Mouse (Mus musculus): ENCODE results near the gene Acyp1. TPM values are rescaled to one million over a fixed set of nuclear protein-coding genes. Genes with fewer than 3 reads are reported as not detected.

Acyp1 gene
- polyA plus RNA-seq (2012; rRNA removed) = 2.8 and 3.6 TPM in 2 replicates

- 7% methylated on average over 21 of the region's 21 CpGs for WGBS
- DNase-seq (ENCODE audit: low read depth, low spot score) = no peak
Observed at GRCm38 (mm10) chr12:85287809-85288485, at the start of gene Acyp1. TSS of gene Acyp1 (minus strand) at chr12:85288438.

GRCm38 (mm10) chr12:85337567-85338311 is 49.5 kb upstream of the Acyp1 start:
- no peak for DNase-seq (ENCODE audit: low read depth, low spot score)
- WGBS = 78% methylated on average over 6 of the region's 6 CpGs

- 74% methylated on average over 7 of the region's 7 CpGs for WGBS
- no peak for DNase-seq (ENCODE audit: low read depth, low spot score)
Observed at GRCm38 (mm10) chr12:85330153-85330552, 41.9 kb upstream of the Acyp1 start.

DNA sequence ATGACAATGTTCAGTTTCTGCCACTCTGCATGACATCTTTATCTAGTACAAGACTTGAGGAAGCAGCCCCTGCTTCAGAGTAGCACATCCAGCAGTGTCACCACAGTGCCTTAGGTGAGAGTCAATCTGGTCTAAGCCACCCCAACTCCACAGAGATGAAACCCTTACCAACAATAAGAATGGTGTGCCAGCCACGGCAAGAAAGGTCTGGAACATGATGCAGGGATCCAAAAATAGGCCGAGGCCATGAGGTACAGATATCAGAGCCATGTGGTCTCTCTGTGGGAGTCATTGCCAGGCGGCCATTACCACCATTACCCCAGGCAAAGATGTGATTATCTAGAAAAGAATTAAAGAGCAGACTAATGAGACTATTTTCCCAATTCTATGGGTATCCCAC is 20.4 kb upstream of the Acyp1 start:
- 88% methylated on average over 3 of the region's 3 CpGs for WGBS
- DNase-seq (ENCODE audit: low read depth, low spot score) = no peak

DNA sequence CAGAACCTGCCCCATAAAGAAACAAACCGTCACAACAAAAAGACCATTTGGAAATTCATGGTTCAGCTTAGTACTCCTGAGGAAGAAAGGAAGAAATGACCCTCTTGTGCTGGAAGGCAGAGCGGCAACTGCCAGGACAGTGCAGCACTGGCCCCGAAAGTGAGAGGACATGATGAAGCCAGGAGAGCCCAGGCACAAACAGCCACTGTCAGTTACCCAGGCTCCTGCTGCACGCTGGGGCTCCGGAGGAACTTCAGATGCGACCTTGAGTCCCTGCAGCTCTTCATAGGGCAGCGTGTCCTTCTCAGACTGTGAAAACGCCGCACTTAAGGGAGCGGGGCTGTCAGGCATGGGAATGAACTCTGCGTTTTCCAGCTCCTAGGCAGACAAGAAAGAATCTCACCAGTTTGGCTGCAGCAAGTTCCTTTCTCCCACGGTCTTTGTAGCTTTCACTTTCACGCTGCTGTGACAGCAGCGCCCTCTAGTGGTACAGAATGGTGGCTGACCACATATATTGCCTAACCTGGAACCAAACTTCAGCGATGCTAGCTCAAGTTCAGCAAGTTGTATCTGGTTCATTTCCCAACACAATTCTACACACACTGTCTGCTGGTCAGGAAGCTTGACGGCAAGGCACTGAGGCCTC is 17.1 kb upstream of the Acyp1 start:
- DNase-seq (ENCODE audit: low read depth, low spot score) = peak; percentile 67
- 32% methylated on average over 16 of the region's 16 CpGs for WGBS

DNA sequence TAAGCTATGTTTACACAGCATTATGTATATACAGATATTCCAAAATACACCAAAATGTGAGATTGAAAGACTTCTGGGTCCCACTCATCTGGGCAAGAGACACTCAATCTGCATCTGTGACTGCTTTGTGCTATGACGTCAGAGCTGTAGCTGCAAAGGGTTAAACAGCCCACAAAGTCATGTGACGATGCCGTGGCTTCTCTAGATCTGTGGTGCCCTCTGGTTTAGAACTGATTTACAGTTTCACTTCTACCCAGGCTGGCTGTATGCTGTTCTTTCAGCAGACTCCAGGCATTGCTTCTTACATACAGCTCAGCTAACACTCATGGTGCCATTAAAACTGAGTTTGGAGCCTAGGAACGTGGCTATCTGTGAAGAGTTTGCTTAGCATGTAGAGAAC is 16.5 kb upstream of the Acyp1 start:
- 55% methylated on average over 4 of the region's 4 CpGs for WGBS
- DNase-seq (ENCODE audit: low read depth, low spot score) = no peak

DNA sequence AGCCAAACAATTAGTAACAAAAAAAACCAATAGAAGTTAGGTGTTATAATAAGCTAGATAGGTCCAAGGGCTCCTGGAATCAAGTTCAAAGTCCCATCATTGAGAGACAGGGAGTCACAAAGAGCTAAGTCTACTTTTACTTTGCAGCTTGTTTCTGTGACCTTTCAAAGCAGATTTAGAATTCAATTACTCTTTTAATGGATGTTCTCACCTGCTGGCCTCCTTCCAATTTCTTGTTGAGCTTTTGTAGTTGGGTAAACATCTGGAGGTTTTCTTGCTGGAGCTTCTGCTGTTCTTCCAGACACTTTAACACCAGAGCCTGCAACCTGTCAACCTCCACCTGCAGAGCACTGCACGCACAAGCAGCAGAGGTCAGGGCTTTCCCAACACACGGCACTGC is 15.0 kb upstream of the Acyp1 start:
- whole genome bisulfite sequencing = 67% methylated on average over 2 of the region's 2 CpGs
- DNase-seq (ENCODE audit: low read depth, low spot score) = no peak

DNA sequence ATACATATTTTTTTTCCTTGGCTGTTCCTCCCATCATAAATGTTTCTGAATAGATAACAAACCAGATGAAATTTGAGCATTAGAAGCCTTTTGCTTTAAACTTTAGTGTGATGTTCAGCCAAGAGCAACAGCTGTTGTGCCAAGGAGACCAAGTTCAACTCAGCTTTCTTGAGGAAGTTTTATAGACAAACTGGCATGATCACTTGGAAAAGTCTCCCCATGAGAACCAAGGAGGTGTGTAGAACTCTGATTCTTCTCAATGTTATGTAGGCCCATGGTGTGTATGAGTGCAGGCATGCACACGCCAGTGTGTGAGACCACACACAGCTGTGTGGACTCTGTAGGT is 10.6 kb upstream of the Acyp1 start:
- no peak for DNase-seq (ENCODE audit: low read depth, low spot score)
- 66% methylated on average over 1 of the region's 1 CpGs for WGBS

GRCm38 (mm10) chr12:85298127-85298834 is 10.0 kb upstream of the Acyp1 start:
- 28% methylated on average over 11 of the region's 11 CpGs for WGBS
- no peak for DNase-seq (ENCODE audit: low read depth, low spot score)

DNA sequence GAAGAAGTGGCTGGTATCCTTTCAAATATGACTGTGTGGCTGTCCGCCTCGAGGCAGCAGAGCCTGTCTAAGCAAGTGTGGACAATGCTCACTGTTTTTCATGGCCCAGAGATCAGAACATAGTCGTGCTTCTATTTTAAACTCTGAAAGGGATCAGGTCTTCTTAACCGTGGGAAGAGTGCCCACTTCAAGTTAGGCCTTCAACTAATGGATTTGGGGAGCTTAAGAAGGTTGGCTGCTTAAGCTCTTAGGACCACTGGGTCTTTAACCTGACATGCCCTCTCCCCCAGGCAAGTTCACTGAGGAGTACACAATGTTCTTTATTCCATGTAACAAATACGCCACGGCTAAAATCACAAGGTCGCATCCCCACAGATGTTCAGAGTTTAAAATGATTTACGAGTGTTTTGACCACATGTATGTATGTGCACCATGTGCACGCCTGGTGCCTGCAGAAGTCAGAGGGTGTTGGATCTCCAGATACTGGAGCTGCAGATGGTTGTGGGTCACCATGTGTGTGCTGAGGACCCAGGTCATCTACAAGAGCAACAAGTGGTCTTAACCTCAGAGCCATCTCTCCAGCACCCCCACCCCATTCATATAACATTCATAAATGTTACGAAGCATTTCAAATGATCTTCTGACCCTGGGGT is 9.2 kb upstream of the Acyp1 start:
- DNase-seq (ENCODE audit: low read depth, low spot score) = no peak
- WGBS = 70% methylated on average over 10 of the region's 10 CpGs

DNA sequence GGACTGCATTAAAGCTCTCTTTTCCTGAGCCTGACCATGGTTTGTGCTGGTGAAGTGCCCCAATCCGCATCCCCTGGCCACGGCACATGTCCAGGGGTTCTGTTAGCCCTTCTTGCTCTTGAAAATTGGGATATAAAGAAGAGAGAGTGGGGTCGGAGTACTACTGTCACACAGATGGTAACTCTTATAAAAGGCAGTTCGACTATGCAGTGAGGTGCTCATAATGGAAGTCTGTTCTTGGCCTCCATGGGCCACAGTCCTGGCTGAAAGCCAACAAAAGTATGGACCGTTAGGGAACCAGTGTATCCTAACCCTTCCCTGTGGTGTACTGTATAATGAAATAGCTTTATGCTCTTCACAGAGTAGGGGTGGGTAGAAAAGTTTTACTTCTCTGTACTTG is 8.7 kb upstream of the Acyp1 start:
- no peak for DNase-seq (ENCODE audit: low read depth, low spot score)
- WGBS = 74% methylated on average over 5 of the region's 5 CpGs

DNA sequence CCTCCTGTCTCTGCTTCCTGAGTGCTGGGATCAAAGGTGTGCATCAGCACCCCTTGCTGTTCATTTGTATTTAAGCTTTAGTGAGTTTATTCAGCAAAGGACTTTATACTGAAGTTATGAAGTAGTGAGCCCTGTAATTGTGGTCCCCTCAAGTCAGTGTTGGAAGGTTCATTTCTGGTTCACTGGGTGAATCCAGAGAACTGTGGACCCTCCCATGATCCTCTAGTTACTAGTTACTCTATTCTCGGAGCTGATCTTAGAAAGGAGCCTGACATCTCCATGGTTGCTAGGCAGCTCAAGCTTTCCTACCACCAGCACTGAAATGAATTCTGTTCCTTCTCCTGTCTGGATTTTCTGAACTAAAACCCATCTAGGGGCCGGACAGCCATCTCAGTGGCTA is 7.3 kb upstream of the Acyp1 start:
- no peak for DNase-seq (ENCODE audit: low read depth, low spot score)
- WGBS = 92% methylated on average over 2 of the region's 2 CpGs

DNA sequence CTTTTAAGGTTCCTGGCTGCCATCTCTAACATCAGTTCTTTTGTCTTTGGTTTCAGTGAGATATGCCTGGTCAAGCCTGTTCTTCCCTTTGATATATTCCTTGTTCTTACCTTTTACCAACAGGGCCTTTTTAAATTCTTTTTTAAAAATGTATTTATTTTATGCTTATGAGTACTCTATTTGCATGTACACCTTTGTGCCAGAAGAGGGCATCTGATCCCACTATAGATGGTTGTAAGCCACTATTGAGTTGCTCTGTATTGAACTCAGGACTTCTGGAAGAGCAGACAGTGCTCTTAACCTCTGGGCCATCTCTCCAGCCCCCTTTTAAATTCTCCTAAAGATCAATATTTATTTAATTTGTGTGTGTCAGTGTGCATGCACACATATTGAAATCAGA is 4.7 kb upstream of the Acyp1 start:
- DNase-seq (ENCODE audit: low read depth, low spot score) = no peak

- WGBS = 75% methylated on average over 6 of the region's 6 CpGs
- DNase-seq (ENCODE audit: low read depth, low spot score) = no peak
Observed at GRCm38 (mm10) chr12:85292288-85292687, 4.0 kb upstream of the Acyp1 start.

GRCm38 (mm10) chr12:85291541-85291940 is 3.3 kb upstream of the Acyp1 start:
- no peak for DNase-seq (ENCODE audit: low read depth, low spot score)

- WGBS = 79% methylated on average over 10 of the region's 10 CpGs
- no peak for DNase-seq (ENCODE audit: low read depth, low spot score)
Observed at GRCm38 (mm10) chr12:85290633-85291032, 2.4 kb upstream of the Acyp1 start.

DNA sequence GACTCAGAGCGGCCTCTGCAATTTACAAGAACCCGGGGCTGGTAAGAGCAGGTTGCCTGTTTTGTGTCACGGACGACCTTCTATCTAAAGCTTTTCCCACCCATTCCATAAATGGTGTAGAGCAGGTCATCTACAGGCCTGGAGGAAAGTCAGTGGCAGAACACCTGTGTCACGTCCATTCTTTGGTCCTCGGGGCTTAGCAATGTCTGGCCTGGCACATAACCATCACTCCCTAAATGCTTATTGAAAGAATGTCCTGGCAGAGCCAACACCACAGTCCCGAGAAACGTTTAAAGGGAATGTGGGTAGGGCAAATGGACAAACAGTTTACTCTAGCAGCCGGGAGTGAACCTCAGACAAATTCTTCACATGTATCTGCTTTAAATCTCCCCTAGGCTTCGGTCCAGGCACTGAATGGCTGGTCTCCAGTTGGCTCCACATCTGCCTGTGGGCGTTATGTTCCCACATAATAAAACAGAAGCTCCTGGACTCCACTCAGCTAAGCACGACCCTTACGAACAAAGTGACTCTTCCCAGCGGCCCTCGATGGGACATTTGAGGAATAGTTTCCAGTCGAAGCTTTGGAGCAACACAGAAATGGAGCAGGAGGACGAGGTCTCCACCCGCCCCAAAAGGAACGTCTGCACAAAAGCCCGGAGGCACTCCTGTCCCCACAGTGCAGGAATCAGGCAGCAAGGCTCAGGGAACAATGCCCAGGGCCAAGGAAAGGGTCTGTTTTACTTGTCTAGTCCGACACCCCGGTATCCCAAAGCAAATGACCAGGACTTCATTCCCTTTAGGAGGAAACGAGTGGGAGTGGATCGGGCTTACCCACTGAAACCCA is 1.1 kb upstream of the Acyp1 start:
- WGBS = 44% methylated on average over 24 of the region's 24 CpGs
- DNase-seq (ENCODE audit: low read depth, low spot score) = no peak

DNA sequence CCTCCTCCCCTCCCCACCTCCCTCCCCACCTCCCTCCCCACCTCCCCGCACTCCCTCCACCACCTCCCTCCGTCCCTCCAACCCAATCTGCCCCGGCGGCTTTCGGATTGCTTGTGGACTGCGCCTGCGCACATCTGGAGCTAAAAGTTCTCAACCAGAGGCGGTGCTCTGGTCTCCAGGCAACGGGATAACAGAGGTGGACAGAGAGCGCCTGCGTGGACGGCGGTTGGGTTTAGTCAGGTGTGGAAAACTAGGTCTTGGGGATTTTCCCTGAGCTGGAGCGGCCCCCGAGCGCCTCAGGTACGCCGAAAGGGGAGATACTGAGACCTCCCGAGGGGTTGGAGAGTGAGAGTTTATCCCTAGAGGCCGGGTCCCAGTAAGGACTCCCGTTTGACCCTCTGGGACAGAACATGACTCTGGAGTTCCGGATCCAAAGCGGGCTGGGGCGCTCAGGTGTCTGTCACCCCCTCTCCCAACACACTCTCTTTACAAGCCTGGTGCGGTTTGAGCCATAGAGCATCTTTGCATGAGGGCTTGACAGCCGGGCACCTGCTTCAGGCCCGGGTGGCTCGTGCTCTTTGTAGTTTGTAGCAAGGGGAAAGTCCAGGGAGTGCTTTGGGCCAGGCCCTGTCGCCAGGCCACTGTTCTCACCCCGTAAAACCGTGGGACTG is 383 bp upstream of the Acyp1 start, which contains the start of gene Zc2hc1c:
Zc2hc1c (plus strand) TSS at position 106 of the 671 bp plus-strand sequence.
- DNase-seq (ENCODE audit: low read depth, low spot score) = peak; percentile 76
- 3% methylated on average over 30 of the region's 31 CpGs for WGBS

- DNase-seq (ENCODE audit: low read depth, low spot score) = no peak
- WGBS = 56% methylated on average over 2 of the region's 5 CpGs
Observed at GRCm38 (mm10) chr12:85286941-85287340, 1.3 kb downstream of the Acyp1 start.
